Mouse (Mus musculus): ENCODE data around the gene Gm826. TPM values are rescaled to one million over a fixed set of nuclear protein-coding genes. Genes with fewer than 3 reads are reported as not detected.

Gene Gm826
- polyA plus RNA-seq, 1 experiment = not detected

- Histone ChIP-seq H3K9ac (ENCODE audit: low read depth, poor library complexity, severe bottlenecking) (no peak overlapping the region), H3K27me3 (ENCODE audit: control insufficient read depth, insufficient read depth, low read length, poor library complexity, severe bottlenecking) (no peaks in the 10 kb centered on the region), H3K4me1 (ENCODE audit: control insufficient read depth, insufficient read depth, low read length) (no peaks in the 10 kb centered on the region)
Observed at GRCm38 (mm10) chr2:160321829-160322228, 12.1 kb downstream of the Gm826 start.

DNA sequence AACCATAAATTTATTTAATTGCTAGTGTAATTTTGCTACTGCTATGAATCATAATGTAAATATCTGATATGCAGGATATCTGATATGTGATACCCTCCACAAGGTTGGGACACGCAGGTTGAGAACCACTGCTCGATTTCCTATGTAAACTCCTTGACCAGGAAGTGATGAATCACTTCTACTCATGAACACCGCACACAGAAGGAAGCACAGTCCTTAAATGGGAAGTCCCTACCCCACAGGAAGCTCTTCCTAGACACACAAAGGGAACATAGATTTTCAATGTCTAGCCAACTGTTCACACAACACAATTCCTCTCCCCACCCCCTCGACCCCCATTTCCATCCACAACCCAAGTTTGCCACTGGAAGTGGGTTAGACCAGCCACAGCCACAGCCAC lies 15.7 kb downstream of the Gm826 start:
- H3K4me3 ChIP-seq (ENCODE audit: low read depth, low read length) = no peak overlapping the region
- no peaks in the 10 kb centered on the region for H3K36me3 ChIP-seq (ENCODE audit: control insufficient read depth, insufficient read depth, low read length, poor library complexity, severe bottlenecking)
- H3K4me1 ChIP-seq (ENCODE audit: control insufficient read depth, insufficient read depth, low read length) = no peaks in the 10 kb centered on the region
- TF ChIP-seq CTCF (IDR thresholded peaks at IDR 0.05; ENCODE audit: low read depth, low read length) (no peak), EP300 (IDR thresholded peaks at IDR 0.05; ENCODE audit: insufficient read depth, low read depth, low read length) (no peak), POLR2A (IDR thresholded peaks at IDR 0.05; ENCODE audit: insufficient read depth, low read length) (no peak)
- no peaks in the 10 kb centered on the region for H3K27me3 ChIP-seq (ENCODE audit: control insufficient read depth, insufficient read depth, low read length, poor library complexity, severe bottlenecking)
- H3K9me3 ChIP-seq (replicated peaks; ENCODE audit: control insufficient read depth, insufficient read depth, low read length, poor library complexity, severe bottlenecking) = no peaks in the 10 kb centered on the region; the same call in 1 of the 2 replicates
- no peak overlapping the region for H3K27ac ChIP-seq (ENCODE audit: insufficient read depth, low read length)
- H3K9ac ChIP-seq (ENCODE audit: low read depth, poor library complexity, severe bottlenecking) = no peak overlapping the region

More at GRCm38 (mm10) chr2:160321829-160322228, 12.1 kb downstream of the Gm826 start:
- TF ChIP-seq CTCF (IDR thresholded peaks at IDR 0.05; ENCODE audit: low read depth, low read length) (no peak), POLR2A (IDR thresholded peaks at IDR 0.05; ENCODE audit: insufficient read depth, low read length) (no peak), EP300 (IDR thresholded peaks at IDR 0.05; ENCODE audit: insufficient read depth, low read depth, low read length) (no peak)
- no peaks in the 10 kb centered on the region; the same call in none of the 2 replicates for H3K9me3 ChIP-seq (replicated peaks; ENCODE audit: control insufficient read depth, insufficient read depth, low read length, poor library complexity, severe bottlenecking)
- H3K27ac ChIP-seq (ENCODE audit: insufficient read depth, low read length) = no peak overlapping the region
- H3K4me3 ChIP-seq (ENCODE audit: low read depth, low read length) = no peak overlapping the region
- H3K36me3 ChIP-seq (ENCODE audit: control insufficient read depth, insufficient read depth, low read length, poor library complexity, severe bottlenecking) = no peaks in the 10 kb centered on the region

GRCm38 (mm10) chr2:160313595-160314007 lies 20.4 kb downstream of the Gm826 start:
- H3K27me3 ChIP-seq (ENCODE audit: control insufficient read depth, insufficient read depth, low read length, poor library complexity, severe bottlenecking) = no peaks in the 10 kb centered on the region
- no peak overlapping the region for H3K27ac ChIP-seq (ENCODE audit: insufficient read depth, low read length)
- no peaks in the 10 kb centered on the region for H3K4me1 ChIP-seq (ENCODE audit: control insufficient read depth, insufficient read depth, low read length)
- no peak overlapping the region for H3K9ac ChIP-seq (ENCODE audit: low read depth, poor library complexity, severe bottlenecking)
- H3K9me3 ChIP-seq (replicated peaks; ENCODE audit: control insufficient read depth, insufficient read depth, low read length, poor library complexity, severe bottlenecking) = no peaks in the 10 kb centered on the region; the same call in 1 of the 2 replicates
- no peaks in the 10 kb centered on the region for H3K36me3 ChIP-seq (ENCODE audit: control insufficient read depth, insufficient read depth, low read length, poor library complexity, severe bottlenecking)
- no peak overlapping the region for H3K4me3 ChIP-seq (ENCODE audit: low read depth, low read length)
- TF ChIP-seq CTCF (IDR thresholded peaks at IDR 0.05; ENCODE audit: low read depth, low read length) = no peak
- TF ChIP-seq POLR2A (IDR thresholded peaks at IDR 0.05; ENCODE audit: insufficient read depth, low read length) = no peak
- no peak for TF ChIP-seq EP300 (IDR thresholded peaks at IDR 0.05; ENCODE audit: insufficient read depth, low read depth, low read length)

DNA sequence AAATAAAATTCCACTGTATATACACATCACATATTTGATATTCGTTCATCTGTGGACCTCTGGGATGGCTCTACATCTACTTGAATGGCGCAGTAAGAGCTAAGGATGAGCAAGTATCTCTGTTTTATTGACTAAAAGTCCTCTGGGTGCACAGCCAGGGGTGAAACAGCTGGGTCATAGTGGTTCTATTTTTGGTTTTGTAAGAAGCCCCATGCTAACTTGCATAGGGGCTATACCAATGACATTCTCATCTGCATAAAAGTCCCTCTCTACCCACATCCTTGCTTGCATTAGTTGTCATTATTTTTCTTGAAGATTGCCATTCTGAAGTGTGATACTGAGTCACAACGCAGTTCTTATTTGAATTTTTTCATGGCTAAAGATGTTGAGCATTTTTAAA lies 28.9 kb downstream of the Gm826 start:
- Histone ChIP-seq H3K9me3 (replicated peaks; ENCODE audit: control insufficient read depth, insufficient read depth, low read length, poor library complexity, severe bottlenecking) (no peaks in the 10 kb centered on the region), H3K27me3 (ENCODE audit: control insufficient read depth, insufficient read depth, low read length, poor library complexity, severe bottlenecking) (no peaks in the 10 kb centered on the region), H3K4me3 (ENCODE audit: low read depth, low read length) (no peak overlapping the region), H3K9ac (ENCODE audit: low read depth, poor library complexity, severe bottlenecking) (no peak overlapping the region), H3K27ac (ENCODE audit: insufficient read depth, low read length) (no peak overlapping the region), H3K36me3 (ENCODE audit: control insufficient read depth, insufficient read depth, low read length, poor library complexity, severe bottlenecking) (no peaks in the 10 kb centered on the region), H3K4me1 (ENCODE audit: control insufficient read depth, insufficient read depth, low read length) (no peaks in the 10 kb centered on the region)
- TF ChIP-seq CTCF (IDR thresholded peaks at IDR 0.05; ENCODE audit: low read depth, low read length) = no peak
- no peak for TF ChIP-seq EP300 (IDR thresholded peaks at IDR 0.05; ENCODE audit: insufficient read depth, low read depth, low read length)

DNA sequence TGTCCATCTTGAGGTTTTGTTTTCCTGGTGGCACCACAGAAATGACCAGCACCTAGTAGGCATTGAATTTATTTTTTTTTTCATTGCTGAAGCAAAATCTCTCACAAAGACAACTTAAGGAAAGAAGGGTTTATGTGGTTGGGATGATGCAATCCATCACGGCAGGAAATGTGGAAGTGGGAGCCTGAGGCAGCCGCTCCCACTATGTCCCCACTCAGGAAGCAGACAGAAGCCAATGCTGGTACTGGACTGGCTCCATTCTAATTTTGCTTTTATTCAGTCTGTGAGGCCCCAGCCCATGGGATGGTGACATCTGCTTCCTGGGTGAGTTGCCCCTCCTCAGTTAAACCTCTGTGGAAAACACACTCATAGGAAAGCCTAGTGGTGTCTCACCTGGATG lies 30.0 kb downstream of the Gm826 start:
- Histone ChIP-seq H3K9ac (ENCODE audit: low read depth, poor library complexity, severe bottlenecking) (no peak overlapping the region), H3K9me3 (replicated peaks; ENCODE audit: control insufficient read depth, insufficient read depth, low read length, poor library complexity, severe bottlenecking) (no peaks in the 10 kb centered on the region), H3K4me3 (ENCODE audit: low read depth, low read length) (no peak overlapping the region), H3K4me1 (ENCODE audit: control insufficient read depth, insufficient read depth, low read length) (no peaks in the 10 kb centered on the region), H3K27me3 (ENCODE audit: control insufficient read depth, insufficient read depth, low read length, poor library complexity, severe bottlenecking) (no peaks in the 10 kb centered on the region), H3K36me3 (ENCODE audit: control insufficient read depth, insufficient read depth, low read length, poor library complexity, severe bottlenecking) (no peaks in the 10 kb centered on the region), H3K27ac (ENCODE audit: insufficient read depth, low read length) (no peak overlapping the region)
- TF ChIP-seq CTCF (IDR thresholded peaks at IDR 0.05; ENCODE audit: low read depth, low read length) = no peak
- TF ChIP-seq EP300 (IDR thresholded peaks at IDR 0.05; ENCODE audit: insufficient read depth, low read depth, low read length) = no peak
- no peak for TF ChIP-seq POLR2A (IDR thresholded peaks at IDR 0.05; ENCODE audit: insufficient read depth, low read length)

DNA sequence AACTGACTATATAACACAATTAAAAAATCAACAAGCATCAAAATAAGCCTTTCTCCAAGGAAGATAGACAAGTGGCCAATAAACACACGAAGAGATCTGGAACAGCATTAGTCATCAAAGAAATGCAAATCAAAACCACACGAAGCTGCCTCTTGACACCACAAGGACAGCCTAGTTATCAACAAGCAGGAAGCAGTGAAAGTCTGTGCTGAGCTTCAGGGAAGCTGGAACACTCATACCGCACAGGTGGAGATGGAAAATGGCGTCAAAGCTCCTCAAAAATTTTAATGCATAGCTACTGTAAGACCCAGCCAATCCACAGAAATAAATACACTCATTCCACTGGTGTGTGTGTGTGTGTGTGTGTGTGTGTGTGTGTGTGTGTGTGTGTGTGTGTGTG lies 31.9 kb downstream of the Gm826 start:
- H3K9ac ChIP-seq (ENCODE audit: low read depth, poor library complexity, severe bottlenecking) = no peak overlapping the region
- TF ChIP-seq CTCF (IDR thresholded peaks at IDR 0.05; ENCODE audit: low read depth, low read length) (no peak), EP300 (IDR thresholded peaks at IDR 0.05; ENCODE audit: insufficient read depth, low read depth, low read length) (no peak), POLR2A (IDR thresholded peaks at IDR 0.05; ENCODE audit: insufficient read depth, low read length) (no peak)
- H3K9me3 ChIP-seq (replicated peaks; ENCODE audit: control insufficient read depth, insufficient read depth, low read length, poor library complexity, severe bottlenecking) = no peaks in the 10 kb centered on the region
- no peaks in the 10 kb centered on the region for H3K36me3 ChIP-seq (ENCODE audit: control insufficient read depth, insufficient read depth, low read length, poor library complexity, severe bottlenecking)
- H3K4me3 ChIP-seq (ENCODE audit: low read depth, low read length) = no peak overlapping the region
- H3K27ac ChIP-seq (ENCODE audit: insufficient read depth, low read length) = no peak overlapping the region
- no peaks in the 10 kb centered on the region for H3K27me3 ChIP-seq (ENCODE audit: control insufficient read depth, insufficient read depth, low read length, poor library complexity, severe bottlenecking)
- H3K4me1 ChIP-seq (ENCODE audit: control insufficient read depth, insufficient read depth, low read length) = no peaks in the 10 kb centered on the region
